Mouse (Mus musculus) small intestine, adult 2 months (tissue): Measurements from ENCODE around the gene Nop9. TPM values are rescaled to one million over a fixed set of nuclear protein-coding genes. Genes with fewer than 3 reads are reported as not detected.

Experiments
- H3K27ac ChIP-seq: fragments of 200-500 bp; 2 replicates; pipeline ENCODE4 v1.5.1; 2012; ENCODE audit warnings: low read depth, low read length, control low read depth, inconsistent platforms; ENCODE audit not compliant: insufficient read depth
- H3K27me3 ChIP-seq: fragments of 200-500 bp; 2 replicates; pipeline ENCODE4 v1.6.1; 2012; ENCODE audit warnings: mild to moderate bottlenecking, moderate library complexity, low read length, inconsistent platforms; ENCODE audit not compliant: control insufficient read depth, insufficient read depth
- H3K36me3 ChIP-seq: fragments of 200-500 bp; 2 replicates; pipeline ENCODE4 v1.6.1; 2012; ENCODE audit warnings: mild to moderate bottlenecking, low read length, control low read depth, inconsistent platforms; ENCODE audit not compliant: control insufficient read depth, insufficient read depth
- H3K4me1 ChIP-seq: fragments of 200-500 bp; 2 replicates; pipeline ENCODE4 v1.6.1; 2012; ENCODE audit warnings: low read length, inconsistent platforms, mixed read lengths; ENCODE audit not compliant: control insufficient read depth, insufficient read depth, insufficient read length
- H3K4me3 ChIP-seq: fragments of 200-500 bp; 2 replicates; pipeline ENCODE4 v1.5.1; 2012; ENCODE audit warnings: low read depth, mild to moderate bottlenecking, control low read depth, inconsistent platforms, low read length, moderate library complexity
- CTCF ChIP-seq: fragments of 200-500 bp; IDR thresholded peaks from 2 replicates; pipeline ENCODE4 v1.5.1; 2012; ENCODE audit warnings: low read depth, mild to moderate bottlenecking, control low read depth, inconsistent platforms, low read length, moderate library complexity, mixed read lengths; ENCODE audit not compliant: insufficient replicate concordance, insufficient read length; ENCODE audit errors: extremely low read depth
- POLR2A ChIP-seq: fragments of 200-500 bp; IDR thresholded peaks from 2 replicates; pipeline ENCODE4 v1.6.1; 2012; ENCODE audit warnings: low read depth, mild to moderate bottlenecking, control low read depth, inconsistent platforms, low read length, moderate library complexity
- WGBS: fragments of 180-500 bp; shearing (Covaris S2); methylation state at CpG from one replicate; pipeline ENCODE4 v1.1.7; 2018; 5-methylcytosine and 5-hydroxymethylcytosine counted together
- polyA plus RNA-seq: library from polyadenylated mRNA; depleted of rRNA; stranded (reverse); fragments of >200 nt; gene quantifications from 2 replicates; pipeline ENCODE4 v1.2.3, GENCODE M21; 2012

The Nop9 gene
- polyA plus RNA-seq, 1 experiment: 8.0 TPM

- TF ChIP-seq CTCF (peak; percentile 26; the same call in 1 of the 2 replicates), POLR2A (0 out of 2 replicates have a peak, but pooled peaks have one; percentile 26)
- peaks cover 8% of the 10 kb centered on the region for H3K4me1 ChIP-seq
Measured at GRCm38 (mm10) chr14:55762001-55762821, 16.7 kb downstream of the Nop9 start.

DNA sequence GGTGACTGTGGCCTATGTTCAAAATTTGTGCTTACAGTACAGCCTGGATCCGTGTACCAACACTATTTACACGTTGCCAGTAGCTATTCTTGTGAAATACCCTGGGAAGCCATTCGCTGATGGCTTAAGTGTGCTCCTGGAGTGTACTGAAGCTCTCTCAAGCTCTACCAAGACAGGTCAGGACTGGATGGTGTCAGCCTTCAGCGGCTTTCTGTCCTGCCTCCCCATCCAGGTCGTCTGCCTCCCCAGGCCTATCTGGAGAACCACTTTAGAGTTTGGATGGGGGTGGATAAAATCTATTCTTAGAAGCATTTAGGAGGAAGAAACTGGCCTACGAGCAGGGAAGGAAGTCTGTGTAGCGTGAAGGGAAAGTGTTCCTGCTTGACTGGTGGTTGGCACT, 17.7 kb downstream of the Nop9 start:
- H3K36me3 ChIP-seq: no peaks in the 10 kb centered on the region

More at GRCm38 (mm10) chr14:55762001-55762821, 16.7 kb downstream of the Nop9 start:
- 2% methylated on average over 77 of the region's 77 CpGs for WGBS
- peak overlapping the region; percentile 60 for H3K4me3 ChIP-seq
- H3K27me3 ChIP-seq: 0 out of 2 replicates have a peak, but pooled peaks cover 13% of the 10 kb centered on the region
- no peaks in the 10 kb centered on the region for H3K36me3 ChIP-seq
- no peak overlapping the region for H3K27ac ChIP-seq

DNA sequence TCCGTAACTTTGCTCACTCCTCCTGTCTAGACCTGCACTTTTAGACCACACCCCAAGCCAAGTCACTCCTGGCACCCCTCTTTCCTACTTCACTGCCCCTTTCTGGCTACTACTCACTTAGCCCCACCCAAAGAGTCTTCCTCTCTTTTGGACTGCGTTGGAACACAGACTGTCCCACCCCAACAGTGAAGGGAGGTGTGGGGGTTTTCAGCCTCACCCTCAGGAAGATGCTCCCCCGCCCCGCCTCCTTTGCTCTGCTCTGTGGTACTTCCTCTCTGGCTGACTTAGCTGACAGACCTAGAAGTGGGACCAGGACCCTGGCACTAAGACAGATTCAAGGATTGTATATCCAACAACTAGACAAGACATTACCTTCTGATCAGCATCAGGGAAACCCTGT, 20.2 kb downstream of the Nop9 start, which contains the start of gene Ltb4r1:
Gene Ltb4r1 (plus strand): TSS at position 267 of the 400 bp plus-strand sequence.
- Histone ChIP-seq H3K27me3 (0 out of 2 replicates have a peak, but pooled peaks cover 13% of the 10 kb centered on the region), H3K4me3 (no peak within 1 kb of the TSS), H3K27ac (peak within 1 kb of the TSS; percentile 61; the same call in 1 of the 2 replicates), H3K36me3 (no peaks in the 10 kb centered on the region), H3K4me1 (peaks cover 18% of the 10 kb centered on the region)
- TF ChIP-seq POLR2A (no peak), CTCF (no peak)
- WGBS: 60% methylated on average over 4 of the region's 4 CpGs

More for the DNA sequence above, 17.7 kb downstream of the Nop9 start:
- TF ChIP-seq POLR2A (no peak), CTCF (no peak)
- Histone ChIP-seq H3K4me1 (peaks cover 16% of the 10 kb centered on the region), H3K4me3 (no peak overlapping the region), H3K27ac (no peak overlapping the region), H3K27me3 (0 out of 2 replicates have a peak, but pooled peaks cover 13% of the 10 kb centered on the region)
- WGBS: 66% methylated on average over 7 of the region's 7 CpGs

DNA sequence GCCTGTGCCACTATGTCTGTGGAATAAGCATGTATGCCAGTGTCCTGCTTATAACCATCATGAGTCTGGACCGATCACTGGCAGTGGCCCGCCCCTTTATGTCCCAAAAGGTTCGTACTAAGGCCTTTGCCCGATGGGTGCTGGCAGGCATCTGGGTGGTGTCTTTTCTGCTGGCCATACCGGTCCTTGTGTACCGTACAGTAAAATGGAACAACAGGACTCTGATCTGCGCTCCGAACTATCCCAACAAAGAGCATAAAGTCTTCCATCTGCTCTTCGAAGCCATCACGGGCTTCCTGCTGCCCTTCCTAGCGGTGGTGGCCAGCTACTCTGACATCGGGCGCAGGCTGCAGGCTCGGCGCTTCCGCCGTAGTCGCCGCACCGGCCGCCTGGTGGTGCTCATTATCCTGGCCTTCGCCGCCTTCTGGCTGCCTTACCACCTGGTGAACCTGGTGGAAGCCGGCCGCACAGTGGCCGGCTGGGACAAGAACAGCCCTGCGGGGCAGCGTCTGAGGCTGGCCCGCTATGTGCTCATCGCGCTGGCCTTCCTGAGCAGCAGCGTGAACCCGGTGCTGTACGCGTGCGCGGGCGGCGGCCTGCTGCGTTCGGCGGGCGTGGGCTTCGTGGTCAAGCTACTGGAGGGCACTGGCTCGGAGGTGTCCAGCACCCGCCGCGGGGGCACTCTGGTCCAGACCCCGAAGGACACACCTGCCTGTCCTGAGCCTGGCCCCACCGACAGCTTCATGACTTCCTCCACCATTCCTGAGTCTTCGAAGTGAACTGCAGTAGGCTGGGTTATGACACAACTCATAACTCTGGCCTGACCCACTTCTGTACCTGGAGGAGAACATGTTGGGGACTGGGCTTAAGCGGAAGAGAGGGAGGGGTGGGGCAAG, 22.3 kb downstream of the Nop9 start:
- WGBS: 6% methylated on average over 52 of the region's 52 CpGs
- TF ChIP-seq CTCF (0 out of 2 replicates have a peak, but pooled peaks have one; percentile 47), POLR2A (0 out of 2 replicates have a peak, but pooled peaks have one; percentile 27)
- Histone ChIP-seq H3K36me3 (no peaks in the 10 kb centered on the region), H3K27ac (no peak overlapping the region), H3K4me3 (peak overlapping the region; percentile 57), H3K27me3 (0 out of 2 replicates have a peak, but pooled peaks cover 1% of the 10 kb centered on the region), H3K4me1 (peaks cover 20% of the 10 kb centered on the region)

- no peak overlapping the region for H3K27ac ChIP-seq
Measured at GRCm38 (mm10) chr14:55768555-55768954, 23.1 kb downstream of the Nop9 start.

GRCm38 (mm10) chr14:55769087-55769703, 23.7 kb downstream of the Nop9 start:
- H3K36me3 ChIP-seq: no peaks in the 10 kb centered on the region
- H3K4me3 ChIP-seq: no peak overlapping the region
- no peaks in the 10 kb centered on the region for H3K27me3 ChIP-seq
- no peak overlapping the region for H3K27ac ChIP-seq
- peaks cover 20% of the 10 kb centered on the region for H3K4me1 ChIP-seq
- WGBS: 78% methylated on average over 16 of the region's 16 CpGs
- TF ChIP-seq CTCF (no peak), POLR2A (no peak)

More at GRCm38 (mm10) chr14:55768555-55768954, 23.1 kb downstream of the Nop9 start:
- H3K36me3 ChIP-seq: no peaks in the 10 kb centered on the region
- TF ChIP-seq POLR2A (no peak), CTCF (no peak)
- 85% methylated on average over 6 of the region's 6 CpGs for WGBS
- H3K4me3 ChIP-seq: no peak overlapping the region
- H3K4me1 ChIP-seq: peaks cover 20% of the 10 kb centered on the region
- H3K27me3 ChIP-seq: no peaks in the 10 kb centered on the region
